Mouse (Mus musculus): ENCODE data around the gene Prkg1. TPM values are rescaled to one million over a fixed set of nuclear protein-coding genes. Genes with fewer than 3 reads are reported as not detected.

Prkg1 gene
- polyA plus RNA-seq, 2 experiments: 7.1 to 9.6 TPM

GRCm38 (mm10) chr19:31590701-31591100 lies 174.1 kb downstream of the Prkg1 start:
- 77% methylated on average over 5 of the region's 5 CpGs for WGBS
- H3K4me1 ChIP-seq (ENCODE audit: control insufficient read depth, insufficient read depth, low read length): no peaks in the 10 kb centered on the region
- H3K27ac ChIP-seq (replicated peaks; ENCODE audit: low read depth, low read length): no peak overlapping the region
- no peak overlapping the region for H3K9ac ChIP-seq (ENCODE audit: low read depth, low read length, severe bottlenecking)
- H3K4me2 ChIP-seq (replicated peaks; ENCODE audit: low read depth, low read length, severe bottlenecking): no peak overlapping the region
- no peak for DNase-seq (ENCODE audit: low spot score)
- ATAC-seq (ENCODE audit: low FRiP score, low read depth): no peak
- TF ChIP-seq POLR2A (IDR thresholded peaks at IDR 0.05; ENCODE audit: borderline replicate concordance, extremely low read depth, insufficient read depth, insufficient read length): no peak
- H3K36me3 ChIP-seq (ENCODE audit: control insufficient read depth, insufficient read depth, low read length): no peaks in the 10 kb centered on the region
- no peaks in the 10 kb centered on the region for H3K27me3 ChIP-seq (ENCODE audit: control insufficient read depth, insufficient read depth, low read length)
- no peak overlapping the region for H3K4me3 ChIP-seq (replicated peaks; ENCODE audit: low read length)
- H3K9me3 ChIP-seq (ENCODE audit: control insufficient read depth, low read length): no peaks in the 10 kb centered on the region

GRCm38 (mm10) chr19:31577092-31577491 lies 187.7 kb downstream of the Prkg1 start:
- Histone ChIP-seq H3K4me2 (replicated peaks; ENCODE audit: low read depth, low read length, severe bottlenecking) (no peak overlapping the region), H3K9ac (ENCODE audit: low read depth, low read length, severe bottlenecking) (no peak overlapping the region), H3K27me3 (ENCODE audit: control insufficient read depth, insufficient read depth, low read length) (no peaks in the 10 kb centered on the region), H3K27ac (replicated peaks; ENCODE audit: low read depth, low read length) (no peak overlapping the region), H3K4me1 (ENCODE audit: control insufficient read depth, insufficient read depth, low read length) (peaks cover 8% of the 10 kb centered on the region; the same call in 1 of the 2 replicates), H3K36me3 (ENCODE audit: control insufficient read depth, insufficient read depth, low read length) (no peaks in the 10 kb centered on the region), H3K9me3 (ENCODE audit: control insufficient read depth, low read length) (no peaks in the 10 kb centered on the region), H3K4me3 (replicated peaks; ENCODE audit: low read length) (no peak overlapping the region)
- 28% methylated on average over 4 of the region's 4 CpGs for WGBS
- DNase-seq (ENCODE audit: low spot score): peak; percentile 42
- TF ChIP-seq POLR2A (IDR thresholded peaks at IDR 0.05; ENCODE audit: borderline replicate concordance, extremely low read depth, insufficient read depth, insufficient read length): no peak
- ATAC-seq (ENCODE audit: low FRiP score, low read depth): peak; percentile 77

DNA sequence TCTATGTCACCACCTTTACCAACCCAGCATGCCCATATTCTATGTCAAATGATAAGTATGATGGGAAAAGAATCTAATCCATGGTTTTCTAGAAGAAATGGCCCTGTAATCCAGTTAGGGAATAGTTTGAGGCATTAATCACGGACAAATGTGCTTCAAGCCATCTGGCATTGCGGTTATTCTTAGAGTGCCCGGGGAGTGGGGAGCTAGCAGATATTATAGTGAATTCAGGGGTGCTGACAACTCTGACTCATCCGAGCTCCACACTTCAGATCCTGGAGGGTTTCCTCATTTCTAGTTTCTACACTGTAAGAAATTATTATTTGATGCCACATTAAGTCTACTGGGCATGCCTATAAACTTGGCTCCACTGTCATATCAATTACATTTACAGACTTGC lies 200.5 kb downstream of the Prkg1 start:
- ATAC-seq (ENCODE audit: low FRiP score, low read depth): no peak

DNA sequence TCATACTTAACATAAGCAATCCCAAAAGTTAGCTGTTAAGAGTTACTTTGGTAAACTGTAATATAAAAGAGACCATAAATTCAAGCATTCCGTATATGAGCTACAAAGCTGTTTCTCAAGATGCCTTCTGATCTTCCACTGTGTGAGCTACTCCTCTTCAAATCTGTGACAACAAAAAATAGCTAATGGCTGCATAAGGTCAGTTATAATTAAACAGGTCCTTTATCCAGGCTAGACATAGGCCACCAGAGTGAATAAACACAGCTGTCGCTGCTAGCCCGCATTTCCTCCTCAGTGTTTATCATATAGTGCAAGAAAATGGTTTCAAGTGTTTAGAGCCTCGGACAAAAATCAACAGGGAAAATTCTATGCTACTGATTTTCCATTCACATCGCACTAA lies 218.8 kb downstream of the Prkg1 start:
- no peak for DNase-seq (ENCODE audit: low spot score)
- no peak for TF ChIP-seq POLR2A (IDR thresholded peaks at IDR 0.05; ENCODE audit: borderline replicate concordance, extremely low read depth, insufficient read depth, insufficient read length)
- Histone ChIP-seq H3K4me2 (replicated peaks; ENCODE audit: low read depth, low read length, severe bottlenecking) (no peak overlapping the region), H3K4me1 (ENCODE audit: control insufficient read depth, insufficient read depth, low read length) (no peaks in the 10 kb centered on the region), H3K4me3 (replicated peaks; ENCODE audit: low read length) (no peak overlapping the region), H3K27me3 (ENCODE audit: control insufficient read depth, insufficient read depth, low read length) (no peaks in the 10 kb centered on the region), H3K9ac (ENCODE audit: low read depth, low read length, severe bottlenecking) (no peak overlapping the region), H3K9me3 (ENCODE audit: control insufficient read depth, low read length) (no peaks in the 10 kb centered on the region), H3K27ac (replicated peaks; ENCODE audit: low read depth, low read length) (no peak overlapping the region), H3K36me3 (ENCODE audit: control insufficient read depth, insufficient read depth, low read length) (no peaks in the 10 kb centered on the region)
- no peak for ATAC-seq (ENCODE audit: low FRiP score, low read depth)
- WGBS: 82% methylated on average over 5 of the region's 5 CpGs

More for the DNA sequence above, 200.5 kb downstream of the Prkg1 start:
- WGBS: 86% methylated on average over 4 of the region's 4 CpGs
- no peak overlapping the region for H3K4me2 ChIP-seq (replicated peaks; ENCODE audit: low read depth, low read length, severe bottlenecking)
- no peak overlapping the region for H3K27ac ChIP-seq (replicated peaks; ENCODE audit: low read depth, low read length)
- no peaks in the 10 kb centered on the region for H3K4me1 ChIP-seq (ENCODE audit: control insufficient read depth, insufficient read depth, low read length)
- H3K36me3 ChIP-seq (ENCODE audit: control insufficient read depth, insufficient read depth, low read length): no peaks in the 10 kb centered on the region
- no peak overlapping the region for H3K9ac ChIP-seq (ENCODE audit: low read depth, low read length, severe bottlenecking)
- TF ChIP-seq POLR2A (IDR thresholded peaks at IDR 0.05; ENCODE audit: borderline replicate concordance, extremely low read depth, insufficient read depth, insufficient read length): no peak
- H3K4me3 ChIP-seq (replicated peaks; ENCODE audit: low read length): no peak overlapping the region
- no peaks in the 10 kb centered on the region for H3K9me3 ChIP-seq (ENCODE audit: control insufficient read depth, low read length)
- H3K27me3 ChIP-seq (ENCODE audit: control insufficient read depth, insufficient read depth, low read length): no peaks in the 10 kb centered on the region
- no peak for DNase-seq (ENCODE audit: low spot score)

DNA sequence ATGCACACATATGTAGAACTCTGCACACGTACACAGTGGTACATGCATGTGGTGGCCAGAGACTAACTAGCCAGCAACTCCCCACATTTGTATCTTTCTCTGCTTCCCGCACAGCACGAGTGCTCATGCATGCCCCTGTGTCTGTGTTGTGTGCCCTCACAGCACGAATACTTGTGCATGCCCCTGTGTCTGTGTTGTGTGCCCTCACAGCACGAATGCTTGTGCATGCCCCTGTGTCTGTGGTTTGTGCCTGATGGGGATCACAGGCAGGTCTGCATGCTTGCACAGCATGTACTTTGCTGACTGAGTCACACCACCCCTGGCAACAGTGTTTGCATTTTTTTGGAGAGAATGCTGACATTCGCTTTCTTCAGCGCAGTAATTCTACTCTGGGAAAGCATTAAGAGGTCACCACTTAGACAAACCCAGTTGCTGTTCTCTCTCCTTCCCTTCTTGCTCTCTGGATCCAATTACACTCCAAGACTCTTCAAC lies 233.5 kb downstream of the Prkg1 start:
- H3K4me1 ChIP-seq (ENCODE audit: control insufficient read depth, insufficient read depth, low read length): peaks cover 14% of the 10 kb centered on the region
- no peak overlapping the region for H3K4me2 ChIP-seq (replicated peaks; ENCODE audit: low read depth, low read length, severe bottlenecking)
- H3K36me3 ChIP-seq (ENCODE audit: control insufficient read depth, insufficient read depth, low read length): no peaks in the 10 kb centered on the region
- peak; percentile 46 for DNase-seq (ENCODE audit: low spot score)
- ATAC-seq (ENCODE audit: low FRiP score, low read depth): peak; percentile 57
- no peaks in the 10 kb centered on the region for H3K27me3 ChIP-seq (ENCODE audit: control insufficient read depth, insufficient read depth, low read length)
- H3K9ac ChIP-seq (ENCODE audit: low read depth, low read length, severe bottlenecking): no peak overlapping the region
- H3K4me3 ChIP-seq (replicated peaks; ENCODE audit: low read length): no peak overlapping the region
- no peak for TF ChIP-seq POLR2A (IDR thresholded peaks at IDR 0.05; ENCODE audit: borderline replicate concordance, extremely low read depth, insufficient read depth, insufficient read length)
- no peak overlapping the region; the same call in 1 of the 2 replicates for H3K27ac ChIP-seq (replicated peaks; ENCODE audit: low read depth, low read length)
- WGBS: 43% methylated on average over 7 of the region's 7 CpGs
- no peaks in the 10 kb centered on the region for H3K9me3 ChIP-seq (ENCODE audit: control insufficient read depth, low read length)
